Mouse (Mus musculus): Measurements from ENCODE around the gene Ntsr2. TPM values are rescaled to one million over a fixed set of nuclear protein-coding genes. Genes with fewer than 3 reads are reported as not detected.
"Not testable (repeated sequence)": the region's sequence is repeated elsewhere in the genome, so short reads cannot be mapped to it uniquely, and the experiment has no call there.

Ntsr2 gene
- polyA plus RNA-seq, 1 experiment from 2014 or later, result 0.65 TPM

- ATAC-seq (ENCODE audit: low FRiP score), result no peak
- Histone ChIP-seq H3K9ac (no peak overlapping the region), H3K27ac (no peak overlapping the region), H3K4me2 (no peak overlapping the region), H3K9me3 (no peaks in the 10 kb centered on the region), H3K4me3 (no peak overlapping the region), H3K4me1 (replicated peaks) (peaks cover 14% of the 10 kb centered on the region), H3K27me3 (peaks cover 42% of the 10 kb centered on the region), H3K36me3 (no peaks in the 10 kb centered on the region)
- WGBS, result 83% methylated on average over 5 of the region's 5 CpGs
These were observed 4.0 kb downstream of the Ntsr2 start for GRCm38 (mm10) chr12:16656906-16657875.

- Histone ChIP-seq H3K4me3 (no peak overlapping the region), H3K27ac (no peak overlapping the region), H3K9me3 (no peaks in the 10 kb centered on the region), H3K9ac (no peak overlapping the region), H3K4me1 (replicated peaks) (no peaks in the 10 kb centered on the region), H3K36me3 (no peaks in the 10 kb centered on the region), H3K4me2 (no peak overlapping the region), H3K27me3 (peaks cover 3% of the 10 kb centered on the region)
- WGBS, result 83% methylated on average over 10 of the region's 10 CpGs
- no peak for ATAC-seq (ENCODE audit: low FRiP score)
These were observed 8.3 kb downstream of the Ntsr2 start for GRCm38 (mm10) chr12:16661459-16661858.

GRCm38 (mm10) chr12:16661936-16662335 is 8.8 kb downstream of the Ntsr2 start:
- H3K36me3 ChIP-seq, result no peaks in the 10 kb centered on the region
- H3K27me3 ChIP-seq, result no peaks in the 10 kb centered on the region
- no peak overlapping the region for H3K4me3 ChIP-seq
- H3K27ac ChIP-seq, result no peak overlapping the region
- 79% methylated on average over 2 of the region's 2 CpGs for WGBS
- ATAC-seq (ENCODE audit: low FRiP score), result no peak
- H3K9me3 ChIP-seq, result no peaks in the 10 kb centered on the region
- no peak overlapping the region for H3K9ac ChIP-seq
- H3K4me2 ChIP-seq, result no peak overlapping the region
- no peaks in the 10 kb centered on the region for H3K4me1 ChIP-seq (replicated peaks)

- Histone ChIP-seq H3K4me3 (no peak overlapping the region), H3K27me3 (no peaks in the 10 kb centered on the region), H3K27ac (no peak overlapping the region), H3K4me2 (no peak overlapping the region), H3K4me1 (replicated peaks) (no peaks in the 10 kb centered on the region), H3K36me3 (no peaks in the 10 kb centered on the region), H3K9me3 (no peaks in the 10 kb centered on the region), H3K9ac (no peak overlapping the region)
- no peak for ATAC-seq (ENCODE audit: low FRiP score)
- WGBS, result 70% methylated on average over 6 of the region's 6 CpGs
These were observed 9.9 kb downstream of the Ntsr2 start for GRCm38 (mm10) chr12:16662955-16663585.

- H3K36me3 ChIP-seq, result no peaks in the 10 kb centered on the region
- WGBS, result 0% methylated on average over 1 of the region's 2 CpGs
- no peak overlapping the region for H3K4me2 ChIP-seq
- no peaks in the 10 kb centered on the region for H3K4me1 ChIP-seq (replicated peaks)
- H3K9me3 ChIP-seq, result no peaks in the 10 kb centered on the region
- H3K9ac ChIP-seq, result no peak overlapping the region
- ATAC-seq (ENCODE audit: low FRiP score), result peak; percentile 55
- H3K27me3 ChIP-seq, result no peaks in the 10 kb centered on the region
- H3K4me3 ChIP-seq, result no peak overlapping the region
- H3K27ac ChIP-seq, result no peak overlapping the region
These were observed 11.8 kb downstream of the Ntsr2 start for GRCm38 (mm10) chr12:16665022-16665421.

GRCm38 (mm10) chr12:16669176-16669575 is 16.0 kb downstream of the Ntsr2 start:
- ATAC-seq (ENCODE audit: low FRiP score), result no peak
- Histone ChIP-seq H3K4me2 (no peak overlapping the region), H3K4me1 (replicated peaks) (no peaks in the 10 kb centered on the region), H3K9me3 (no peaks in the 10 kb centered on the region), H3K36me3 (no peaks in the 10 kb centered on the region), H3K27me3 (no peaks in the 10 kb centered on the region), H3K4me3 (no peak overlapping the region), H3K27ac (no peak overlapping the region), H3K9ac (no peak overlapping the region)
- WGBS, result 66% methylated on average over 3 of the region's 3 CpGs

GRCm38 (mm10) chr12:16672246-16672645 is 19.1 kb downstream of the Ntsr2 start:
- Histone ChIP-seq H3K9me3 (no peaks in the 10 kb centered on the region), H3K36me3 (peaks cover 3% of the 10 kb centered on the region; the same call in 1 of the 2 replicates), H3K4me2 (no peak overlapping the region), H3K27me3 (no peaks in the 10 kb centered on the region), H3K27ac (no peak overlapping the region), H3K9ac (no peak overlapping the region), H3K4me1 (replicated peaks) (no peaks in the 10 kb centered on the region), H3K4me3 (no peak overlapping the region)
- 94% methylated on average over 10 of the region's 10 CpGs for WGBS
- ATAC-seq (ENCODE audit: low FRiP score), result no peak

GRCm38 (mm10) chr12:16690631-16691030 is 37.4 kb downstream of the Ntsr2 start:
- Histone ChIP-seq H3K9me3 (no peaks in the 10 kb centered on the region), H3K36me3 (peaks cover 12% of the 10 kb centered on the region), H3K9ac (no peak overlapping the region), H3K27ac (no peak overlapping the region), H3K4me3 (no peak overlapping the region), H3K27me3 (no peaks in the 10 kb centered on the region), H3K4me2 (no peak overlapping the region), H3K4me1 (replicated peaks) (no peaks in the 10 kb centered on the region)
- 92% methylated on average over 9 of the region's 9 CpGs for WGBS
- no peak for ATAC-seq (ENCODE audit: low FRiP score)

- no peaks in the 10 kb centered on the region for H3K9me3 ChIP-seq
- no peaks in the 10 kb centered on the region for H3K4me1 ChIP-seq (replicated peaks)
- H3K9ac ChIP-seq, result no peak overlapping the region
- WGBS, result 85% methylated on average over 5 of the region's 5 CpGs
- no peak overlapping the region for H3K4me2 ChIP-seq
- H3K27ac ChIP-seq, result no peak overlapping the region
- ATAC-seq (ENCODE audit: low FRiP score), result no peak
- H3K27me3 ChIP-seq, result no peaks in the 10 kb centered on the region
- peaks cover 11% of the 10 kb centered on the region for H3K36me3 ChIP-seq
- H3K4me3 ChIP-seq, result no peak overlapping the region
These were observed 41.6 kb downstream of the Ntsr2 start for GRCm38 (mm10) chr12:16694783-16695182.

GRCm38 (mm10) chr12:16695252-16695651 is 42.1 kb downstream of the Ntsr2 start:
- WGBS, result 97% methylated on average over 7 of the region's 8 CpGs
- peaks cover 15% of the 10 kb centered on the region for H3K36me3 ChIP-seq
- H3K4me1 ChIP-seq (replicated peaks); H3K9ac ChIP-seq; H3K4me3 ChIP-seq; H3K9me3 ChIP-seq; ATAC-seq (ENCODE audit: low FRiP score); H3K27ac ChIP-seq; H3K27me3 ChIP-seq; H3K4me2 ChIP-seq: not testable (repeated sequence)

GRCm38 (mm10) chr12:16696146-16696545 is 43.0 kb downstream of the Ntsr2 start:
- Histone ChIP-seq H3K9ac (no peak overlapping the region), H3K4me2 (no peak overlapping the region), H3K4me1 (replicated peaks) (no peaks in the 10 kb centered on the region), H3K9me3 (no peaks in the 10 kb centered on the region), H3K36me3 (peaks cover 10% of the 10 kb centered on the region), H3K27ac (no peak overlapping the region), H3K27me3 (no peaks in the 10 kb centered on the region), H3K4me3 (no peak overlapping the region)
- no peak for ATAC-seq (ENCODE audit: low FRiP score)
- 89% methylated on average over 13 of the region's 13 CpGs for whole genome bisulfite sequencing

- ATAC-seq (ENCODE audit: low FRiP score), result no peak
- Histone ChIP-seq H3K9ac (no peak overlapping the region), H3K4me3 (no peak overlapping the region), H3K27me3 (no peaks in the 10 kb centered on the region), H3K27ac (no peak overlapping the region), H3K36me3 (peaks cover 28% of the 10 kb centered on the region), H3K4me2 (no peak overlapping the region), H3K4me1 (replicated peaks) (no peaks in the 10 kb centered on the region), H3K9me3 (no peaks in the 10 kb centered on the region)
- 88% methylated on average over 1 of the region's 1 CpGs for WGBS
These were observed 45.5 kb downstream of the Ntsr2 start for GRCm38 (mm10) chr12:16698691-16699090.

Measured in hindbrain, embryonic 13.5 days (tissue).